Mouse (Mus musculus) cerebellum, adult 9-10 months (tissue): ENCODE measurements around the gene Zfp986.
"Not testable (repeated sequence)": the region's sequence is repeated elsewhere in the genome, so short reads cannot be mapped to it uniquely, and the experiment has no call there.

Experiments used
- DNase-seq: peaks from one replicate; pipeline ENCODE4 v3.0.0; 2022

Zfp986 gene

DNA sequence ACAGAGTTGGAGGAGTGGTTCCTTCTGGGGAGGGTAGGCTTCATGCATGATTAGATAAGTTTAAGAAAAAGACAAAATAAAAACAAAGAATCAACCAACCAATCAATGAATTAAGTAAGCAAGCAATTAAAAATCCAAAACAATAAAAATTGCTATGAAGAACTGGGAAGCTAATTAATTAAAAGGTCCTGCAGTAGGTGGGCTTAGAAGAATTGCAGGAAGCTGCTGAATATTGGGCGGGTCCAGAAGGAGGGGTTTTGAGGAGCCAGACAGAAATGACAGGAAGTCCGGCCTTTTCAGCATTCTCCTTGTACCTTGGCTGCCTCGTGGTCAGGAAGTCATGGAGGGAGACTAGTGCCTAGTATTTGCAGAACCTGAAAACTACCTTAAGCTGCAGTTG lies at the start of gene Zfp986:
TSS of gene Zfp986 (plus strand) at position 301 of the 400 bp plus-strand sequence.
- not testable (repeated sequence) for DNase-seq

- DNase-seq: not testable (repeated sequence)
These were observed 48.6 kb upstream of the Zfp986 start for GRCm38 (mm10) chr4:145819946-145820345.

- DNase-seq: not testable (repeated sequence)
These were observed 43.0 kb upstream of the Zfp986 start for GRCm38 (mm10) chr4:145825606-145826005.

DNA sequence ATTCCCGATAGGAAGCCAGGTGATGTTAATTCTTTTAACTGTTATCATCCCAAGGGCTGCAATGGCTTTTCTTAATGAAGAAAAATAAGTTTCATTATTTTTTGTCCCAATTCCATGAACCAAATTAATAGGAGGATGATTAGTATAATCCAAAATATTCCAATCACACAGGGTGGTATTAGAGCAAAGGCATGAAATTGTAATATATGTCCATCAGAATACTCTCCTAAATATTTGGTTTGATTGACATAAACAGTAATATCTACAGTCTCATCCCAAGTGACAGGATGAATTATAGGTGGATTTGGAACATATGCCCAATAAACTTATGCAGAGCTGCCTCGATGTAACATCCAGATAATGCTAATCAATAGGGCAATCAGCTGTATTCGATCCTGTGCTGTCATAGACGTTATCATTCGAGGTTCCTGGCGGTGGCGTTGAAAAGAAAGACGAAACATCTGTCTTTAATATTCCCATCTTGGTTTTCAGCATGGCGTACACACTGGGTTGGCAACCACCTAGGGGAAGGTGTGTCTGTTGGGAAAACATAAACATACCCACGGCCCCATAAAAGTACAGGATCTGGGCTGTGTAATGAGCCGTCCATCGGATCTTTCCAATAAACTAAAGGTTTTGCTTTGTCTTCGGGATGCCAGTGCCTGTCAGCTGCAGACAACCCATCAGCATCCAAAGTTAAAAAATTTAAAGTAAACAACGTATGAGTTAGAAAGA lies 37.1 kb upstream of the Zfp986 start:
- DNase-seq: not testable (repeated sequence)

GRCm38 (mm10) chr4:145836300-145836862 lies 32.2 kb upstream of the Zfp986 start:
- not testable (repeated sequence) for DNase-seq

- not testable (repeated sequence) for DNase-seq
These were observed 31.6 kb upstream of the Zfp986 start for GRCm38 (mm10) chr4:145836863-145837440.

DNA sequence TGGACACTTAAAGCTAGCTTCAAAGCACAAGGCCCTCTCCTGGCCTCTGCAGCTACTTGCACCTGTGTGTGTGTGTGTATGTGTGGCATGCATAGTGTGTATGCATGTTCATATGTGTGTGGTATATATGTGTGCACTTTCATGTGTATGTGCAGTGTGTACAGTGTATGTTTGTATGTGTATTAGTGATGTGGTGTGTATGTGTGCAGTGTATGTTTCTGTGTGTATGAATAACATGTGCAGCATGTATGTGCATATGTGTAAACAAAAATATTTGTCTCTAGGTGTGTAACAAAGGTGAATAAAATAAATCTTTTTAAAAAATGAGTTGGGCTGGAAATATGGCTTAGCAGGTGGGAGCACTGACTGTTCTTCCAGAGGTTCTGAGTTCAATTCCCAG lies 21.8 kb upstream of the Zfp986 start:
- not testable (repeated sequence) for DNase-seq

DNA sequence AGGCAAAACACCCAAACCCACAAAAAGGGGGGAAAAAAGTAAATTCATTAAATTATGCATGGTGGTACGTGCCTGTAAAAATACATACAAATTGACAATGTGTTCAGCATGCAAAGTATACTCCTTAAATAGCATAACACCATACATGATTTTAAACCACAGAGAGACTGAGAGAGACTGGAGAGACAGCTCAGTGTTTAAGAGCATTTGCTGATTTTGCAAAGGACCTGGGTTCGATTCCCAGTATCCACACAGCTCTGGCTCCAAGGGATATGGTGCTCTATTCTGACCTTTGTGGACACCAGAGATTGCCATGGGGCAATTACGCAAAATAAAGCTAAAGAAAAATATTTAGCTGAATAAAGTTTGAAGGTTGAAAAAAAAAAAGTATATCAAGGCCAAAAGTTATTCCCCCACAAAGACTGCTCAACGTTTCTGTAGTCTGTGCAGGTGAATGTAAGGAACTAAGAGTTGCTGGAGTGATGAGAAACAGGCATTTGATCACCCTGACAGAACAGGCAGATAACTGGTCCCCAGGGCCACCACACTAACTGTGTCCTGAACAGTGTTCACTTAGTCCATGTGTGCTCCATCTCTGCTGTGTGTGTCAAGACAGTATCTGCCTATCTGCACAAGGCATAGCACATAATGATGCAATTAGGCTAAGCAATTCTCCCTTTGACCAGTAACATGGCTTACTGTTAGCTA lies 20.3 kb upstream of the Zfp986 start:
- DNase-seq: not testable (repeated sequence)

GRCm38 (mm10) chr4:145848891-145849214 lies 19.7 kb upstream of the Zfp986 start:
- not testable (repeated sequence) for DNase-seq

DNA sequence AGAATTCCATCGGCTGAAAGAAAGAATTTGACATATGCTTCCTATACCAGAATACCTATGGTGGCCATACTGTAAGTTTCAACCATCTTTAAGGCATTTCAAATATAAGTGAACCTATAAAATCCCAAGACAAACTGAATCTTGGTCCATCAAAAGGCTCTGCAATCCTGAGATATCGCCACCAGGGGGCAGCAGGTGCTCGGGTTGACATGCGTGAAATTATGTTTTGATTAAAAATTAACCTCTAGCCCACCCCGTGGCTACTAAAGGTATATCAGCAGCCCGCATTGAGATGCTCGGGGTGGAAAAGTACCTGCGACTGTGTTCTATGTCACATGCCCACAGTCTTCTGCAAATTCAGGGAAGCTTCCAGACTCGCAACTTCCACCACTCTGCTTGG lies 17.2 kb upstream of the Zfp986 start:
- DNase-seq: not testable (repeated sequence)

- DNase-seq: not testable (repeated sequence)
These were observed 4.7 kb upstream of the Zfp986 start for GRCm38 (mm10) chr4:145863872-145864271.
